In the genomic region with DNA sequence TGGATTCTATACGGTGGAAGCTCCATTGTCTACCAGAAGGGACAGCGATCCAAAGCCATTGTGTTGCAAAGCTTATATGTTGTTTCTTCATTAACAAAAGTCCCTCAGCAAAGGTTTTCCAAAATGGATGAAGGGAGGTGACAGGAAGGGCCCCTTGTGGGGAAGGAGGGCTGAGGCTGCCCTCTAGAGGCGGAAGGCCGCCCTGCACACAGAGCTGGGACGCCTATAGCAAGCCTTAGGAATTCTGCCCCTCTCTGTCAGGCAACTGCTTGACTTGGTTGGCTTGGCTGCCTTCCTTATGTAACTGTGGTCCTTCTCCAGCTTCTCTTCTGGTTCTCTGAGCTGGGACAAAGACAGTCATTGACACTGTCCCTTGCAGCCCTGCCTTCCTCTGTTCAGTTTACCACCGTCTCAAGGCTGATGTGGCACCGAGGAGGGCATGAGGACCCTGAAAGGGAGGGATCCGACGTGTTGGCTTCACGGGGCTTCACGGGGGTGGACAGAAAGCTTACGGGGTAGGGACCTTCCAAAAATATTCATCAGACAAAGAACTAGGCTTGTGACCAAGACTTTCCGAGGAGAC, we compare ENCODE assay signal across 10 mouse cellular contexts.
DNase-seq lines count a peak whose midpoint lies in the region; ATAC-seq and TF ChIP-seq lines count a peak whose summit lies in the region.
"Had no signal": no experiment of that assay in that cellular context is flagged by ENCODE, and none has a peak within 500 bp of the region (broad histone marks: within the 10 kb centered on the region; RNA-seq: fewer than 3 reads in every experiment).

No protein-coding gene starts in this region.

- no peak for TF ChIP-seq POLR2A in limb, embryonic 14.5 days (IDR thresholded peaks at IDR 0.05; ENCODE audit: borderline replicate concordance, extremely low read depth, insufficient read depth, insufficient read length)

- no peaks in the 10 kb centered on the region for H3K36me3 ChIP-seq in intestine, postnatal 0 days (ENCODE audit: control insufficient read depth, insufficient read depth)
- H3K36me3 ChIP-seq in limb, embryonic 14.5 days (ENCODE audit: control insufficient read depth, insufficient read depth, low read length) = no peaks in the 10 kb centered on the region
- no peaks in the 10 kb centered on the region for H3K36me3 ChIP-seq in neural tube, embryonic 12.5 days
- H3K36me3 ChIP-seq: embryonic facial prominence, embryonic 12.5 days had no signal

- peak; percentile 98 for TF ChIP-seq CTCF in intestine, postnatal 0 days (IDR thresholded peaks at IDR 0.05; ENCODE audit: low read depth)

- ATAC-seq in intestine, postnatal 0 days = no peak
- ATAC-seq in limb, embryonic 14.5 days (ENCODE audit: low FRiP score, low read depth) = no peak
- ATAC-seq in neural tube, embryonic 12.5 days (ENCODE audit: low FRiP score, low read depth) = peak; percentile 53; the same call in 1 of the 2 replicates

- whole genome bisulfite sequencing in intestine, postnatal 0 days = 64% methylated on average over 13 of the region's 13 CpGs
- WGBS in limb, embryonic 14.5 days = 61% methylated on average over 13 of the region's 13 CpGs
- WGBS in neural tube, embryonic 12.5 days = 53% methylated on average over 13 of the region's 13 CpGs

- H3K9ac ChIP-seq in intestine, postnatal 0 days (ENCODE audit: low read depth, low read length) = no peak overlapping the region
- no peak overlapping the region for H3K9ac ChIP-seq in limb, embryonic 14.5 days (ENCODE audit: low read depth, low read length, severe bottlenecking)
- H3K9ac ChIP-seq in neural tube, embryonic 12.5 days = no peak overlapping the region
- H3K9ac ChIP-seq: embryonic facial prominence, embryonic 12.5 days had no signal

- peak; percentile 47 to 68 for DNase-seq in urinary bladder, adult 18-20 months (ENCODE audit: low spot score in 2 of 2)
- no peak for DNase-seq in urinary bladder, postnatal 10 days (ENCODE audit: low spot score)
- DNase-seq in cerebellum, adult 11-12 months = peak; percentile 19
- peak; percentile 78 for DNase-seq in forelimb bud, embryonic 11.5 days (ENCODE audit: low read depth, low spot score)
- DNase-seq in limb, embryonic 14.5 days (ENCODE audit: low spot score) = peak; percentile 72
- peak; percentile 15 to 67 for DNase-seq in thymus, postnatal 10 days (ENCODE audit: low spot score in 2 of 2)

- no peaks in the 10 kb centered on the region for H3K4me1 ChIP-seq in intestine, postnatal 0 days (replicated peaks; ENCODE audit: control insufficient read depth, insufficient read depth, low read length)
- no peaks in the 10 kb centered on the region for H3K4me1 ChIP-seq in limb, embryonic 14.5 days (ENCODE audit: control insufficient read depth, insufficient read depth, low read length)
- 0 out of 2 replicates have a peak, but pooled peaks cover 6% of the 10 kb centered on the region for H3K4me1 ChIP-seq in neural tube, embryonic 12.5 days
- H3K4me1 ChIP-seq: embryonic facial prominence, embryonic 12.5 days had no signal

- H3K4me2 ChIP-seq in intestine, postnatal 0 days (replicated peaks; ENCODE audit: low read depth) = no peak overlapping the region
- H3K4me2 ChIP-seq in limb, embryonic 14.5 days (replicated peaks; ENCODE audit: low read depth, low read length, severe bottlenecking) = no peak overlapping the region
- H3K4me2 ChIP-seq in neural tube, embryonic 12.5 days (replicated peaks) = no peak overlapping the region
- H3K4me2 ChIP-seq: embryonic facial prominence, embryonic 12.5 days had no signal

- no peaks in the 10 kb centered on the region for H3K27me3 ChIP-seq in intestine, postnatal 0 days (replicated peaks; ENCODE audit: control insufficient read depth, insufficient read depth, low read length)
- no peaks in the 10 kb centered on the region for H3K27me3 ChIP-seq in limb, embryonic 14.5 days (ENCODE audit: control insufficient read depth, insufficient read depth, low read length)
- no peaks in the 10 kb centered on the region for H3K27me3 ChIP-seq in neural tube, embryonic 12.5 days (replicated peaks)
- H3K27me3 ChIP-seq: embryonic facial prominence, embryonic 12.5 days had no signal

- no peak overlapping the region for H3K27ac ChIP-seq in intestine, postnatal 0 days (ENCODE audit: low read depth, low read length)
- H3K27ac ChIP-seq in limb, embryonic 14.5 days (replicated peaks; ENCODE audit: low read depth, low read length) = no peak overlapping the region
- no peak overlapping the region for H3K27ac ChIP-seq in neural tube, embryonic 12.5 days
- H3K27ac ChIP-seq: embryonic facial prominence, embryonic 12.5 days; macrophage had no signal

- no peaks in the 10 kb centered on the region for H3K9me3 ChIP-seq in intestine, postnatal 0 days (ENCODE audit: control insufficient read depth)
- no peaks in the 10 kb centered on the region for H3K9me3 ChIP-seq in limb, embryonic 14.5 days (ENCODE audit: control insufficient read depth, low read length)
- no peaks in the 10 kb centered on the region for H3K9me3 ChIP-seq in neural tube, embryonic 12.5 days
- H3K9me3 ChIP-seq: embryonic facial prominence, embryonic 12.5 days had no signal

- H3K4me3 ChIP-seq in intestine, postnatal 0 days (ENCODE audit: low read depth, low read length) = no peak overlapping the region
- H3K4me3 ChIP-seq in limb, embryonic 14.5 days (replicated peaks; ENCODE audit: low read length) = no peak overlapping the region
- H3K4me3 ChIP-seq in neural tube, embryonic 12.5 days = no peak overlapping the region
- H3K4me3 ChIP-seq: embryonic facial prominence, embryonic 12.5 days had no signal
